Mouse (Mus musculus) testis, postnatal 10 days (tissue): ENCODE data around the gene Grn.
"Not testable (repeated sequence)": the region's sequence is repeated elsewhere in the genome, so short reads cannot be mapped to it uniquely, and the experiment has no call there.

Source experiments
- DNase-seq: peaks from one replicate; pipeline ENCODE4 v3.0.0; 2021; ENCODE audit warnings: low spot score

Gene Grn

GRCm38 (mm10) chr11:102401898-102402500, 28.1 kb upstream of the Grn start:
- DNase-seq: peak; percentile 47

- no peak for DNase-seq
Observed at GRCm38 (mm10) chr11:102403657-102404056, 26.5 kb upstream of the Grn start.

GRCm38 (mm10) chr11:102404161-102405010, 25.7 kb upstream of the Grn start:
- no peak for DNase-seq

GRCm38 (mm10) chr11:102405544-102406285, 24.4 kb upstream of the Grn start:
- DNase-seq: no peak

- peak; percentile 47 for DNase-seq
Observed at GRCm38 (mm10) chr11:102406401-102406800, 23.7 kb upstream of the Grn start.

GRCm38 (mm10) chr11:102406900-102407833, 22.9 kb upstream of the Grn start:
- DNase-seq: peak; percentile 99

GRCm38 (mm10) chr11:102407834-102408215, 22.3 kb upstream of the Grn start, which contains the start of gene Slc25a39:
Slc25a39 (minus strand) TSS chr11:102407946.
- no peak for DNase-seq

GRCm38 (mm10) chr11:102408344-102408876, 21.7 kb upstream of the Grn start:
- peak; percentile 96 for DNase-seq

- no peak for DNase-seq
Observed at GRCm38 (mm10) chr11:102408888-102409794, 21.0 kb upstream of the Grn start.

- DNase-seq: no peak
Observed at GRCm38 (mm10) chr11:102409795-102410330, 20.3 kb upstream of the Grn start.

- DNase-seq: not testable (repeated sequence)
Observed at GRCm38 (mm10) chr11:102410345-102410744, 19.8 kb upstream of the Grn start.

GRCm38 (mm10) chr11:102411061-102411460, 19.1 kb upstream of the Grn start:
- no peak for DNase-seq

- peak; percentile 96 for DNase-seq
Observed at GRCm38 (mm10) chr11:102411704-102412103, 18.4 kb upstream of the Grn start.

GRCm38 (mm10) chr11:102413059-102413458, 17.1 kb upstream of the Grn start:
- DNase-seq: no peak

GRCm38 (mm10) chr11:102415034-102415802, 14.9 kb upstream of the Grn start:
- DNase-seq: no peak

- no peak for DNase-seq
Observed at GRCm38 (mm10) chr11:102417160-102417559, 13.0 kb upstream of the Grn start.

- DNase-seq: no peak
Observed at GRCm38 (mm10) chr11:102418887-102419286, 11.2 kb upstream of the Grn start.

GRCm38 (mm10) chr11:102421559-102421958, 8.6 kb upstream of the Grn start:
- no peak for DNase-seq

GRCm38 (mm10) chr11:102424666-102425065, 5.4 kb upstream of the Grn start:
- no peak for DNase-seq
